Mouse (Mus musculus): ENCODE data around the gene Hck. TPM values are rescaled to one million over a fixed set of nuclear protein-coding genes. Genes with fewer than 3 reads are reported as not detected.
A peak's percentile ranks its signal among the peaks of the same experiment; 100 is the strongest.

Gene Hck
- 1.9 and 3.9 TPM in 2 replicates for polyA plus RNA-seq (2015; fragmentation: Nextera tagmentation; extraction: Ambion mirVana)

DNA sequence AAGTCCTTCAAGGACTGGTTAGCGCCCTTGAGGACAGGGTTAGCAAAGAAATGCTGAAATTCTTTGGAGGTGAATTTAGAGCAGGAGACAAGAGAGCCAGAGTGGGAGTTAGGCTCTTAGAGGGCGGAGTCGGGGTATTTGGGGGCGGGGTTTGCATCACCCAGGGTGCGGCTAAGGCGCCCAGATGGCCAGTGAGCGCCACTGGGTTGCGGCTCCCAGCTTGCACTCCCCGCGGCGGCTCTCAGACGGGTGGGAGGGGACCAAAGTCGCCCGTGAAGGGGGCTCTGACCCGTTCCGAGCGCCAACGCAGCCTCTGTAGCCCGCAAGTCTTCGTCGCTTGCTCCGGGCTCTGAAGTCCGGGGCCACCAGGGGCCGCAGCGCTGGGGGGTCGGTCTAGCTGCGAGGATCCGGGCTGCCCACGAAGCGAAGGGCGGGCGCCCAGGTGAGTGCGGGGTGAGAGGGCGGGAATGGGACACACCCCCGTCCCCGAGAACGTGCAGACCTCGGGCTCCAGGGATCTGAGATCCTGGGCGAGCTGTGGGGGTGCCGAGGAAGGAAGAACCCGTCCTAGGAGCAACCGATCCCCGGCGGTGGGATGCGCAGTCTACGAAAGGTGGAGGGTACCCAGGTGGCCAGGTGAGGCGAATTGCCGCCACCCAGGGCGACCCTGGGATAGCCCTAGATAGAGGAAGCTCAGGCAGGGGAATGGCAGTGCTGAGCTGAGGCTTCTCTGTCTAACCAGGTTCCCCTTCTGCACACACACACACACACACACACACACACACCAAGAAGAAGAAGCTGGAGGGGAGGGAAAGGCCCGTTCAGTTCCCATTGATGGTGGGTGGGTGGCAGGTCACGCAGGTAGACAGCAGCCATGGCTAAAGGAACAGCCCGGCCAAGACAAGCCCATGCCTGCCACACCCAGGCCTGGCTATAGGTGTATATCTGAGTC is at the start of gene Hck:
TSS of gene Hck (plus strand) at position 156 of the 952 bp plus-strand sequence.
- Histone ChIP-seq H3K4me1 (replicated peaks) (peaks cover 16% of the 10 kb centered on the region), H3K27me3 (peaks cover 71% of the 10 kb centered on the region), H3K27ac (no peak within 1 kb of the TSS), H3K9ac (peak within 1 kb of the TSS; percentile 29; the same call in 1 of the 2 replicates), H3K9me3 (replicated peaks) (no peaks in the 10 kb centered on the region), H3K4me3 (peak within 1 kb of the TSS; percentile 51), H3K4me2 (peak within 1 kb of the TSS; percentile 86), H3K36me3 (no peaks in the 10 kb centered on the region)
- WGBS = 2% methylated on average over 49 of the region's 52 CpGs
- peak; percentile 53; the same call in 1 of the 2 replicates for ATAC-seq (replicated peaks; ENCODE audit: insufficient number of reproducible peaks, insufficient read depth, low FRiP score, low read depth)

DNA sequence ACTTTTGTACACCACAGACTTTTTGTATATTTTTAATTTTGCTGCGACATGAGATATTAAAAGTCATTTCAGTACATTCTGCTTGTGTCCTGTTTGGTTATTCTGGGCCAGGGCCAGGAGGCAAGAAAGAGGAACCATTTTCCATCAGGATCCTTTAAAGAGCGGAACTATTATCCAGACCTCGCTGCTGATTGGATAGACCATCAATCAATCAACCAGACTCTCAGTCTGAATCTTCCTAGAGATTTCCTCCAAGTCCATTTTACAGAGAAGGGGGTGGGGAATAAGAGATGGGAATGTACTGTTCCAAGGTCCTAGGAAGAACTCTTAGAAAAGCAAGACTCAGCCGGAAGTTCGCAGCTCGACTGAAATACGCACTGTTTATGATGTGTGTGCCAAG is 48.1 kb upstream of the Hck start:
- 74% methylated on average over 7 of the region's 7 CpGs for WGBS

DNA sequence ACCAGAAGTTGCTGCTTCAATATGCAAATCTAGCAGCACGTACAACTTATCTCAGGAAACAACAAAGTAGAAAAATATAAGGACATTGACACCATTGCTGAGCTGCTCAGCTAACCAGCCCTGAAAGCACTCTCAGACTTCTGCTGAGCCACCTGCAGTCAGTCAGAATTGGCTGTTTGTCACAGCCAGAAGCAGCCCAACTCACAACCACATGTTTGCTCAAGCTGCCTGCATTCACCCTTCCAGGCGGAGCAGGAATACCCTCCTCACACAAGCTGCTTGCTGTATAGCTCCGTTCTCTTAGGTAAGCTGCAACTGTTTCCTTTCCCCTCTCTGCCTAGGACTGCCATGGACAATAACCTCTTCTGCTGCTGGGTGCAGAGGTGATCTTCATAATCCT is 44.9 kb upstream of the Hck start:
- Histone ChIP-seq H3K27ac (no peak overlapping the region), H3K9ac (no peak overlapping the region), H3K4me2 (no peak overlapping the region), H3K4me3 (no peak overlapping the region), H3K27me3 (peaks cover 30% of the 10 kb centered on the region), H3K36me3 (no peaks in the 10 kb centered on the region), H3K9me3 (replicated peaks) (no peaks in the 10 kb centered on the region), H3K4me1 (replicated peaks) (no peaks in the 10 kb centered on the region)
- 56% methylated on average over 3 of the region's 3 CpGs for WGBS
- no peak for ATAC-seq (replicated peaks; ENCODE audit: insufficient number of reproducible peaks, insufficient read depth, low FRiP score, low read depth)

More for the DNA sequence above, 48.1 kb upstream of the Hck start:
- Histone ChIP-seq H3K4me2 (no peak overlapping the region), H3K4me3 (no peak overlapping the region), H3K9ac (no peak overlapping the region), H3K9me3 (replicated peaks) (no peaks in the 10 kb centered on the region), H3K4me1 (replicated peaks) (no peaks in the 10 kb centered on the region), H3K27me3 (peaks cover 14% of the 10 kb centered on the region), H3K27ac (no peak overlapping the region), H3K36me3 (no peaks in the 10 kb centered on the region)
- ATAC-seq (replicated peaks; ENCODE audit: insufficient number of reproducible peaks, insufficient read depth, low FRiP score, low read depth) = no peak

DNA sequence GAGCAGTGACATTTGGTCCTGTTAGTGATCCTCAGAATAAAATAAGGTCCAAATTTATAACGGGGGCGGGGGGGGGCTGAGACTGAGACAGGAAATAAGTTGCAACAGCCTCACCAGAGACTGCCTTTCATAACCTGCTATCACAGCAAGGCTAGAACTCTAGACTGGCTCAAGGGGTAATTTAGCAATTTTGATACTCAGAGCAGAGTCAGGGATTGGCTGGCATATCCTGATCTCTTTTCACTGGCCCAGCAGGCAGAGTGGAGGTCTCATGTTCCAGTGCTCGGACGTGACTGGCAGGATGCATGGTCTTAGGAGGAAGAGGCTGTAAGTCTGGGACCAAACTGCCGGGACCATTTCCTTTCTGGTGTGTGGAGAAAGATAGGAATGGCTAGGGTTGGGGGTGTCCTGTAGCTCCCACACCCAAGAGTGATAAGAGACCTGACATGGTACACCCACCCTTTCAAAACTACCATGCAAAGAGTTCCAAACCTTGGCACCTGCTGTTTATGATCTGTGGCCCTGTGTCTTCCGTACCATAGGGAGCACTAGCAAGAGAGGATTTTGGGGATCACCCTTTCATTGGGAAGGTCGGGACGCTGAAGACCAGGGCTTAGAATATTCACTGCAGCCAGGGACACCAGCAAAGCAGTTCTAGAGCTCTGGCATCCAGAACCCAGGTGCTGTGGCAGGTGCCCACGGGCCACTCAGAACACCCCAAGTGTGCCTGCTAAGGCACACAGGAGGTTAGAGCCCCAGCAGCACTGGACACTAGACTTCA is 43.9 kb upstream of the Hck start:
- H3K4me1 ChIP-seq (replicated peaks) = no peaks in the 10 kb centered on the region
- H3K4me2 ChIP-seq = no peak overlapping the region
- H3K9ac ChIP-seq = no peak overlapping the region
- no peak overlapping the region for H3K4me3 ChIP-seq
- ATAC-seq (replicated peaks; ENCODE audit: insufficient number of reproducible peaks, insufficient read depth, low FRiP score, low read depth) = no peak
- WGBS = 62% methylated on average over 9 of the region's 9 CpGs
- peaks cover 30% of the 10 kb centered on the region for H3K27me3 ChIP-seq
- no peaks in the 10 kb centered on the region for H3K36me3 ChIP-seq
- H3K9me3 ChIP-seq (replicated peaks) = no peaks in the 10 kb centered on the region
- H3K27ac ChIP-seq = 0 out of 2 replicates have a peak overlapping the region, but pooled peaks have one; percentile 7

DNA sequence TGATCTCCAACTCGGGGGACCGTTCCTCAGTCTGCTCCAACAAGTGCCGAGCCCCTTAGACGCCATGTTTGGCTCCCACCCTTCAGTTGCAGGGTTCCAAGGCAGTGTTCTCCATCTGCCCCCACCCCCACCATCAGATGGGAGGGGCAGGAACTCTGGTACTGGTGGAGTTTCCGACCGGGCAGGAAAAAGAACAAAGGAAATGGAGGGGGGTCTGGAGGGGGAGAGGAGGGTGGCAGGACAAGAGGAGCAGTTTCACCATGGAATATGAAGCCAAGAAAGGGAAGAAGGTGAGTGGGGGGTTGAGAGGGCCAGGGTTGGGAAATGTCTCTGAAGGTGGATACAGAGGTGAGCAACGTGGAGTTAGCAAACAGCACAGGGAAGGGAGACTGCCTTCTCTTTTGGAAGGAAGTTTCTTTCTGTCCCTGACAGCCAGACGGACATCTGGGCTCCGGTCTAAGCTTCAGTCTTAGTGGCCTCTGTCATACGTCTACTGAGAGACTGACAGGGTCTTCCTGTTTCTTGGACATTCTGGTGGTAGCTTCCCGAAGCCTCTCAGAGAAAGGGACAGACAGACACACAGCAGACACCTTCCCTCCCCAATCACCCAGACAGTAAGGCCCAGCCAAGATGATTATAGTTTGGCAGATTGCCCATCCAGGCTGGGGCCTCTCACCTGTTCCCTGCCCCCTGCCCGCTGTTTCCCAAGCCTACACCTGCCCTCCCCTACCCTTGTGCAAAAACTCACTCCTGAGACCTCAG is 42.3 kb upstream of the Hck start, which contains the start of gene Ccm2l:
TSS of gene Ccm2l (plus strand) at position 209 of the 762 bp plus-strand sequence.
- H3K9me3 ChIP-seq (replicated peaks) = no peaks in the 10 kb centered on the region

DNA sequence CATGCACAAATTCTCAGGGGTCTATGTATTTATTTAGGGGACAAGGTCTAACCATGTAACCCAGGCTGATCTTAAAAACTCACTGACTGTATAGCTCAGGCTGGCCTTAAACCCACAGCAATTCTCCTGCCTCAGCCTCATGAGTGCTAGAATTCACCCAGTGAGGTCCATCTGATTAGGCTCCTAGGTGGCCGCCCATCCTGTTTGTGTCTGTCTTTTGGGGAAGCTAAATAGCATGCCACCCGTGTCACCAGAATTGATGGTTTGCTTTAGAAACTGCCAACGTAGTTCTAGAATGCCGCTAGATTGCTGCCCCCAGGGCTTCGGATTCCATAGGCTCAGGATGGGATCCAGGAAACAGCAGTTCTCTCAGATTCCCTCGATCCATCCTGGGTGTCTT is 41.3 kb upstream of the Hck start:
- Histone ChIP-seq H3K4me2 (peak overlapping the region; percentile 45), H3K9me3 (replicated peaks) (no peaks in the 10 kb centered on the region), H3K27me3 (peaks cover 54% of the 10 kb centered on the region), H3K9ac (no peak overlapping the region), H3K36me3 (no peaks in the 10 kb centered on the region), H3K4me3 (peak overlapping the region; percentile 34), H3K4me1 (replicated peaks) (peaks cover 10% of the 10 kb centered on the region), H3K27ac (peak overlapping the region; percentile 65; the same call in 1 of the 2 replicates)
- 47% methylated on average over 6 of the region's 6 CpGs for WGBS
- no peak for ATAC-seq (replicated peaks; ENCODE audit: insufficient number of reproducible peaks, insufficient read depth, low FRiP score, low read depth)

More for the DNA sequence above, 42.3 kb upstream of the Hck start, which contains the start of gene Ccm2l:
- 36% methylated on average over 12 of the region's 12 CpGs for WGBS
- peak within 1 kb of the TSS; percentile 34 for H3K4me3 ChIP-seq
- peak; percentile 67 for ATAC-seq (replicated peaks; ENCODE audit: insufficient number of reproducible peaks, insufficient read depth, low FRiP score, low read depth)
- H3K27me3 ChIP-seq = peaks cover 44% of the 10 kb centered on the region
- H3K9ac ChIP-seq = peak within 1 kb of the TSS; percentile 15
- H3K27ac ChIP-seq = peak within 1 kb of the TSS; percentile 65
- H3K4me2 ChIP-seq = peak within 1 kb of the TSS; percentile 45
- 0 out of 2 replicates have a peak, but pooled peaks cover 4% of the 10 kb centered on the region for H3K4me1 ChIP-seq (replicated peaks)
- no peaks in the 10 kb centered on the region for H3K36me3 ChIP-seq

DNA sequence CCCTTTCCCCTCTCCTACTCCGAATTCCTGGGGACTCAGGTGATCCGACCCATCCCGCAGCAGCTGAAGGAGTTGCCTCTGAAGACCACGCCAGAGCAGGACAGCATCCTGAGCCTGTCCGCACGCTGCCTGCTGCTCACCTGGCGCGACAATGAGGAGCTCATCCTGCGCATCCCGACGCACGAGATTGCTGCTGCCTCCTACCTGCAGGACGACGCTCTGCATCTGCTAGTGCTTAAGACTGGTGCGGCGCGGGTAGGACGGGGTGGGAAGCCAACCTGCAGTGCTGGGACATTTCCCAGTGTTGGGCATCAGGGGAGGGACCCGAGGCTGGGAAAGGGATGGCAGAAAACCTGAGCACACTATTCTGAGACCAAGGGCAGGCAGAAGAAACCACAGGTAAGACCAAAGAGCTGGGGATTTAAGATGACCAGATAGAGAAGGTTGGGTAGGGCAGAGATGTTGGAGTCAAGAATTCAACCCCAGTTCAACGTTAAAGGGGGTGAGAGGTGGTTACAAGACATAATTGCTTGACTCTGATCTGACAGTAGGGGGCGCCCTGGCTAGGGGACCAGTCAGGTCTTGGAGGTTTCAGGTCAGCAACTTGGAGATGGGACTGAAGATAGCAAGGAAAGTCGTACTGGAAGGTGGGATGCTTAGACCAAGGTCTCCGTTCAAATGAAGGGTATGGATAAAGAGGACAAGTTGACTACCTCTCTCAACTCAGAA is 37.3 kb upstream of the Hck start:
- no peak overlapping the region; the same call in 1 of the 2 replicates for H3K4me3 ChIP-seq
- H3K9me3 ChIP-seq (replicated peaks) = no peaks in the 10 kb centered on the region
- peaks cover 77% of the 10 kb centered on the region for H3K27me3 ChIP-seq
- no peak for ATAC-seq (replicated peaks; ENCODE audit: insufficient number of reproducible peaks, insufficient read depth, low FRiP score, low read depth)
- H3K36me3 ChIP-seq = no peaks in the 10 kb centered on the region
- WGBS = 19% methylated on average over 23 of the region's 23 CpGs
- H3K4me1 ChIP-seq (replicated peaks) = peaks cover 12% of the 10 kb centered on the region
- H3K4me2 ChIP-seq = no peak overlapping the region
- no peak overlapping the region for H3K27ac ChIP-seq
- no peak overlapping the region for H3K9ac ChIP-seq

DNA sequence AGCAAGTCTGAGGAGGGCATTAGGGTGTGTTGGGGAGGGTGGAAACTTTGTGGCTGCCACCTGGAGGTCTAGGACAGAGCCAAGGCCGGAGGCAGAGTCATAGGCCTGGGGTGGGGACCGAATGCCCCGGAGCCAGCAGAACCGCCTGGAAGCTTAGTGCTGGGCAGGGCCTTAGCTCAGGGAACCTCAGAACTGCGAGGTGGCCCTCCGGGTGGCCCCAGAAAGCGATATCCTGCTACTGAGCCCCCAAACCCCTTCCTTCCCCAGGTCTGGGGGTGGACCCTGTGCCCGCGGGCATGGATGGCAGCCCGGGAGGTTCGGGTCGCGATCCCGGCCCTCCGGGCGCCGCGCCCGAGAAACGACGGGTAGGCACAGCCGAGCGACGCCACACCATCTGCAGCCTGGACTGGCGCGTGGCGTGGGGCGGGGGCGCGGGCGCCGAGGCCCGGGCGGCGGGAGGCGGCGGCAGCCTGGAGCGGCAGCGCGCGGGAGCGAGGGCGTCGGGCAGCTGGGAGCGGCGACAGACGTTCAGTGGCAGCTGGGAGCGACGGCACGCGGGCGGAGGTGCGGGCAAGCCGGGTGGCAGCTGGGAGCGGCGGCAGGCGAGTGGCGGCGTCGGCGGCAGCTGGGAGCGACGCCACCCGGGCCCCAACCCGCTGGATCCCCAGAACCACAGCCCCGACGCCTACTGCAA is 36.6 kb upstream of the Hck start:
- H3K36me3 ChIP-seq = no peaks in the 10 kb centered on the region
- ATAC-seq (replicated peaks; ENCODE audit: insufficient number of reproducible peaks, insufficient read depth, low FRiP score, low read depth) = no peak
- peaks cover 73% of the 10 kb centered on the region for H3K27me3 ChIP-seq
- H3K4me1 ChIP-seq (replicated peaks) = peaks cover 12% of the 10 kb centered on the region
- peak overlapping the region; percentile 42 for H3K4me3 ChIP-seq
- H3K9me3 ChIP-seq (replicated peaks) = no peaks in the 10 kb centered on the region
- H3K9ac ChIP-seq = peak overlapping the region; percentile 26; the same call in 1 of the 2 replicates
- no peak overlapping the region for H3K27ac ChIP-seq
- WGBS = 20% methylated on average over 66 of the region's 67 CpGs
- peak overlapping the region; percentile 63 for H3K4me2 ChIP-seq

DNA sequence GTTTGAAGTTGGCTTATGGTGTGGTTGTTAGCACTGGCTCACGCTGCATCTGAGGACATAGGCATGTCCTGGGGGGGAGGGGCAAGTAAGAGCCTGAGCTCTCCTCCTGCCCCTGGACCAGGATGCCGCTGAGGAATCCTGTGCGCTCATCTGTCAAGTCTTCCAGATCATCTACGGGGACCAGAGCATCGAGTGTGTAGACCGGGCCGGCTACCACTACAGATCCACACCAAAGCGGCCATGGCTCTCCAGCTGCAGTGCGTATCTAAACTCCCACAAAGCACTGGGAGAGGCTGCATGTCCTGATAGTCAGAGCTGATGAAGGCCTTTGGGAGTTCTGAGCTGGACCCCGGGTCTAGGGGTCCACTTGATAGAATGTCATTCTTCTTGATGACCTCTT is 33.6 kb upstream of the Hck start:
- Histone ChIP-seq H3K36me3 (no peaks in the 10 kb centered on the region), H3K9me3 (replicated peaks) (no peaks in the 10 kb centered on the region), H3K4me3 (no peak overlapping the region), H3K4me2 (no peak overlapping the region), H3K27ac (no peak overlapping the region), H3K27me3 (peaks cover 52% of the 10 kb centered on the region), H3K4me1 (replicated peaks) (peaks cover 12% of the 10 kb centered on the region), H3K9ac (no peak overlapping the region)
- no peak for ATAC-seq (replicated peaks; ENCODE audit: insufficient number of reproducible peaks, insufficient read depth, low FRiP score, low read depth)
- 81% methylated on average over 10 of the region's 10 CpGs for WGBS

DNA sequence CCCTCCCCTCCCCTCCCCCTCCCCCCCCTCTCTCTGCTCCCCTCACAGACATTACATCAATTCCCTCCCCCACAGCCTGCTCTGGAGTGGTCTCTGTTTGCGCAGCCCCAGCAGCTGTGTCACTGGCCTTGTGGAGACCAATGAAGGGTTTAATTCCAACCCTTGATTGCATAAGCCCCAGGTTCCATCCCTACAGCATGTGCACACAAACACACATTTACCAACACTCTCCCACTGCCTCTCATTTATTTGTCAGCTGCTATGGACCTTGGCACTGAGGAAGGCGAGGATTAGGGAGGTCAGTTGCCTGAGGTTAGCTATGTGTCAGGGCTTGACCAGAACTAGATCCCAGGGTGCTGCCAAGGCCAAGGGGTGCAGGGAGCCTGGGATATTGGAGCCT is 32.3 kb upstream of the Hck start:
- Histone ChIP-seq H3K4me3 (no peak overlapping the region), H3K4me1 (replicated peaks) (peaks cover 8% of the 10 kb centered on the region), H3K9ac (no peak overlapping the region), H3K27ac (no peak overlapping the region), H3K9me3 (replicated peaks) (no peaks in the 10 kb centered on the region), H3K36me3 (no peaks in the 10 kb centered on the region), H3K27me3 (peaks cover 44% of the 10 kb centered on the region), H3K4me2 (no peak overlapping the region)
- 57% methylated on average over 2 of the region's 2 CpGs for WGBS
- ATAC-seq (replicated peaks; ENCODE audit: insufficient number of reproducible peaks, insufficient read depth, low FRiP score, low read depth) = no peak

All from heart, embryonic 15.5 days (tissue).